Mouse (Mus musculus) adipocyte (in vitro differentiated cells): ENCODE results near the gene Olfr873.
"Not testable (repeated sequence)": the region's sequence is repeated elsewhere in the genome, so short reads cannot be mapped to it uniquely, and the experiment has no call there.

Source experiments
- DNase-seq: peaks from one replicate; pipeline ENCODE4 v3.0.0-alpha.2; 2016; ENCODE audit warnings: low spot score

Olfr873 gene

DNA sequence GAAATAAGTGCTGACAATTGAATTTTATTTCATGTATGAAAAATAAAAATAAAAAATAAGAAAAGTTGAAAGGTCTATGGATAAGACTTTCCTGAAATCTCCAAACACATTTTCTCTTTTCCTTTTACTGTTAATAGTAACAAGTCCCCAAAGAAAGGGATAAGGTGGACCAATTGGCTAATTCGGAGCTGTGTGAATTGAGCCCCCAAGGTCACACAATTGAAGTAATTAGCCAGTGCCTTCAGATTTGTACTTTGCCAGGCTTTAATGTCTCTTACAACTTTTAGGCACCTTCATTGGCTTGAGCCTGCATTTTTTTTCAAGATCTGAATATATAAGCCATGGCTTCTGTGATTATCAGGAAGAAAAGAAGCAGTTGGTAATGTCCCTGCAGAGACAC, at the start of gene Olfr873:
Gene Olfr873, plus strand, starts transcription at position 301 of the 400 bp plus-strand sequence.
- no peak for DNase-seq

DNA sequence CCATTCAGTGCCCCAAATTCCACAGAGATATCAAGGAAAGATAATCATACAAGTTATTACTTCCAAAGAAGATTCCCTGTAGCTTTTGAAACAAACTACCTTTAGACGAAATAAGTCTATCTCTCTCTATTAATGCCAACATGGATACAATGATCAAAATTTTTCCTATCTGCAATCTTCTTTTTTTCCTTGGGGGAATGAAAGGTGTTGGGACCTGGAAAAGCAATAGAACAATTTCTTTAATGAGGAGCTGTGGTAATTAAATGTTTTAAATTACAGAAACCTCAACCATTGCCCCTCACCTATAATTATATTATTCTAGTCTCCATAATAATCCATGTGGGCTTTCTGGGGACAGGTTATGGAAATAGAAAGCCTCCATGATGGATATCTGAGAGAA, 16.3 kb upstream of the Olfr873 start, which contains the start of gene Olfr39:
Gene Olfr39, plus strand, starts transcription at position 301 of the 400 bp plus-strand sequence.
- DNase-seq = no peak

DNA sequence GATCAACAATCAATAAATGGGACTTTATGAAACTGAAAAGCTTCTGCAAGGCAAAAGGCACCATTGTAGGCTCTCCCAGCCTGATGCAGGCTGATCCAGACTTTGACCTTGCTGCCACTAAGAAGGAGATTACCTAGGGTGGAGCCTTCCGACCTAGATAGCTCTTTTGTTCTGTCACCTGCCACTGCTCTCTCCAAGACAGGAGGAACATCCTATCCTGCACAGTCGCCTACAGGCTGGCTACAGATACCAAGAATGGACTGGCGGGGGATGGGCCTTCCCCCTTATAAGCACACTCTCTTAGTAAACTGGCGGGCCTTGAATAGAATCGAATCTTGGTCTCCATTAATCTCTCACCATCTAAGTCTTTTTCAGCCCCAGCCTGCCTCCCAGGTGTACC, 2.8 kb upstream of the Olfr873 start:
- not testable (repeated sequence) for DNase-seq

DNA sequence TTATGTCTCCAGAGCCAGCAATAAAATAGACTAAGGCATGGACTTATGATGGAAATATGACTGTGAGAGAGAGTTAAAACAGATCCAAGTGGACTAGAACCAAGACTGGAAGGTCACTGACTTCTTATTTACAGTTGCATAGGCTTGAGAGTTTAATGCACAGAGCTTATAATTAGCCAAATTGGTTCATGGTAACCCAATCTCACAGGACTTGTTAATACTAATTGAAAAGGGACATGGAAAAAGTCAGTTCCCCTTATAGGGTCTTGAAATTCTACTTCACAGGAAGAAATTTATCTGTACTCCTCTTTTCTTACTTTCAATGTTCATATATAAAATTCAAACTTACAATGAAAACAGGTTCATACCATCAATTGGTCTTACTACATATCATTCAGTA, 37.7 kb downstream of the Olfr873 start, which contains the start of gene Olfr18:
Gene Olfr18, minus strand, starts transcription at position 101 of the 400 bp plus-strand sequence.
- DNase-seq = no peak

DNA sequence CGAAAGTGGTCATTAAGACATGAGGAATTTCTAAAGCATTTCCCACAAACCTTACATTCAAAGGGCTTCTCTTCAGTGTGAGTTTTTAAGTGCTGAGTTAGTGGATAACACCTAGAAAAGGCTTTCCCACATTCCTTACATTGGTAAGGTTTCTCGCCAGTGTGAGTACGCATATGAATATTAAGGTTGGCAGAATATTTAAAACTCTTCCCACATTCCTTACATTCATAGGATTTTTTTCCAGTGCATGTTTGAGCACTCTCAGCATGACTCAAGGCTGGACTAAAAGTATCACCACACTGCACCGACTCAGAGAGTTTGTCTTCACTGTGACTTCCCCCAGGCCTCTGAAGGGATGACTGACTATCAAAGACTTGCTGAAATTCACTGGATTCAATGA, 50.2 kb downstream of the Olfr873 start:
- DNase-seq = no peak
